Mouse (Mus musculus): ENCODE measurements around the gene Gm40193. TPM values are rescaled to one million over a fixed set of nuclear protein-coding genes. Genes with fewer than 3 reads are reported as not detected.
"Not testable (repeated sequence)": the region's sequence is repeated elsewhere in the genome, so short reads cannot be mapped to it uniquely, and the experiment has no call there.

Gene Gm40193
- total RNA-seq (2021) = not detected
- long read RNA-seq, experiment 1 = 0 reads
- long read RNA-seq, experiment 2, partial matches to known transcripts = 0 of 3 reads
- long read RNA-seq, experiment 2, other reads (novel, unspliced or antisense) = 3 of 3 reads

DNA sequence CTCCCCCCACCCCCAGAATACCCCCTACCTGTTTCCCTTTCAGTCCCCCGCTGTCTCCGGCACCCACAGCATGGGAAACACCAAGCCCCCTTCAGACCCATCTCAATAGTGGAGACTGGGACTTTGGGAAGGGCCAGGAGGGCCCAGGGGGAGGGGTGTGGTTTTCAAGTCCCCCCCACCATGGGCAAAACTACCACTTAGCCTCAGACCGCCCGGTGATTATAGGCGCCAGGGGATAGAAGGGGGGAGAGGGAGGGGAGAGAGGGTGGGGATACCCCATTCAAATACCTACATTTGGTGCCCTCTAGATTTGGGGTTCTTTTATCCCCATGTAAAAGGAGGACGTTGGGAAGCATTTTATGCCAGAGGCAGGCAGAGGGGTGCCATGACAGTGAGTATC, at the start of gene Gm40193:
Gene Gm40193 (minus strand): TSS at position 101 of the 400 bp plus-strand sequence.
- no peak for DNase-seq (ENCODE audit: low spot score in 2 of 2)

DNA sequence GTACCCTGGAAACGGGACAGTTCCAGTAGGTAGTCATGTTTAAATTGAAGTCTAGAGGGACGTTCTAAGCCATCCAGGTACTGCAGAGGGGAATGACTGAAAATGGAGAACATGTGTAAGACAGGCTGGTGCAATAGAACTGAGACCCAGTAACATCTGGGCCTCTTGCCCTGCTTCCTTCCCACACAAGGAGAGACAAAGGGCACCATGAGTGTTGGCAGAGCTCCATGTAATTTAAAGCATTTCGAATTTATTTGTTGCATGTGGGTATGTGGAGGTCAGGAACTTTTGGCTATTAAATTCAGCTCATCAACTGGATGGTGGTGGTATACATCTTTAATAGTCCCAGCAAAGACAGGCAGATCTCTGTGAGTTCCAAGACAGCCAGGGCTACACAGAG, 49.5 kb upstream of the Gm40193 start:
- no peak for DNase-seq (ENCODE audit: low spot score in 2 of 2)

DNA sequence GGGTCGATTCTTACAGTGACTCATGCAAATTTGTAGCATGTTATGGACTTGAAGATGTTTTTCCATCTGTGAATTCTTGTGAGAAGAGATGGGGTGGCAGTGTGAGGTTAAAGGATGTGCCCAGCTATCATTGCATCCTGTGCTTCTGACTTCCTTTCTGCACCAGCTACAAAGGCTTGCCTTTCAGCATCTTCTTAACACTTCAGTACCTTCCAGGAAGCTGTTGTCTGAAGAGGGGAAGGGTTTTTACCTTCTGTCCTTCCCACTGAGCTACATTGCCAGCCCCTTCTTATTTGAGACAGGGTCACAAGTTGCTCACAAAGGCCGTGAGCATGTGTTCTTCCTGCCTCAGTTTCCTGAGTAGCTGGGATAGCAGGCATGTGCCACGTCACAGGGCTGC, 48.2 kb upstream of the Gm40193 start:
- DNase-seq (ENCODE audit: low spot score in 2 of 2) = no peak

DNA sequence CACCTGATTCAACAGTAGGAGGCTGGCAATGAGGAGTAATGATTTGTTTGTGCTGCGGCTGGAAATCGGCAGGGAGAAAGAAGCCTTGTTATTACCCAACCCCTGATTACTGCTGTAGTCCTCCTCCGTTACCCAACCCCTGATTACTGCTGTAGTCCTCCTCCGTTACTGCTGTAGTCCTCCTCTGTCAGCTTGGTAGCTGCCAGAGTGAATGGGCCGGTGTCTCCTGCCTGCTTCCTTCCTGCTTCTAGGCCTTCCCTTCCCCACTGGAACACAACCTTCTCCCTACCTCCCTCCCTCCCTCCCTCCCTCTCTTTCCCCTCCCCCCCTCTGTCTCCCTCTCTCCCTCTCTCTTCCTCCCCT, 47.6 kb upstream of the Gm40193 start:
- no peak for DNase-seq (ENCODE audit: low spot score in 2 of 2)

DNA sequence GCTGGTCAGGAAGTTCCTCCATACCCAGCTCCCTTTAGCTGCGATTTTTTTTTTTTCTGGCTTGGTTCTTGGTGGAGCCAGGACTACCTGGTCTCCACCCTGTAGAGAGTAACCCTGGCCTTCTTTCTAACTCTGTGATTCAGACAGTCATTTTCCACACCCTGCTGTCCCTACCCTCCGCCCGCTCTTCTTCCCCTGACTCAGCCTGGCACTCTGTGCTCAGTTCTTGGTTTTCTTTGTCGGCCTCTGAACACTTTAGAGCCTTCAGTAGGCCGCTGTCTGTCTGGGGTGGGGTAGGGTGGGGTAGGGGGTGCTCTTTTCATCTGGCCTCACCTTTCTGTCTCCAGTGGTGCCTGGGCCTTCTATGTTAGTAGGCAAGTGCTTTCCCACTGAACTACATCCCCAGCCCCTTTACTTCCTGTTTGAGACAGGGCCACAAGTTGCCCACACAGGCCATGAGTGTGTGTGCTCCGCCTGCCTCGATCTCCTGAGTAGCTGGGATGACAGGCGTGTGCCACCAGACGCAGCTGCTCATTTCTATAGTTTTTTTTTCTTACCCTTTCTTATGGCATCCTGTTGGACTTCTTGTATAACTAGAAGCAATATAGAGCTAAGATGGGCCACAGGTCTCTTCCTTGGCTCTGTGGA, 47.1 kb upstream of the Gm40193 start:
- DNase-seq (ENCODE audit: low spot score in 2 of 2) = no peak

DNA sequence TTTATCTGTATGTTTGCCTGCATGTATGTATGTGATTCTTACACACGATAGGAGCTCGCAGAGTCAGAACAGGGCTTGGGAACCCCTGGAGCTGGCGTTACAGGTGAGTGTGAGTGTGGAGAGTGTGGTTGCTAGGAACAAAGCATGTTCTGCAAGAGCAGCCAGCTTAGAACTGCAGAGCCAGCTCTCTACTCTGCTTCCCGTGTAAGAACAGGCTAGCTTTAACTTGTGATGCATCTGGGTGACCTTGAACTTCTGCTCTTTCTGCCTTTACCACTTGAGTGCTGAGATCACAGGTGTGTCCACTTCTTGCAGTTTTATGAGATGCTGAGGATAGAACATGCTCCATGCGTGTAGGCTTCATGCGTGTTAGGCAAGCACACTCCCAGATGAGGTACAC, 46.2 kb upstream of the Gm40193 start:
- no peak for DNase-seq (ENCODE audit: low spot score in 2 of 2)

DNA sequence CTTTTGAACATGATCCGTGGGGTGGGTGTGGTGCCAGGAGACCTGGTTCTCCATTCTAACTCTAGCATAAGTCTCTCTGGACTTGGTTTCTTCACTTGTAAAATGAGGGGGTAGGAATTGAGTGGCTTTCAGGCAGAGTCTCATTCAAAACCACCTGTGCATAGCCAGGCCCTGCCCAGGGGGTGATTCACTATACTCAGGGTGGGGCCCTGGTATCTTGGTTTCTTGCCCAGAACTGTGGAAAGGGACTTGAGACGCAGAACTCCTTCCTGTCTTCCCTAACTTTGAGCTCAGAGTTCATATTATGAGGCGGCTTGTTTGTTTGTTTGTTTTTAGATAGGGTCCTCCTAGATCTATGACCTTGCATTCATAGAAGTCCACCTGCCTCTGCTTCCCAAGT, 44.5 kb upstream of the Gm40193 start:
- DNase-seq (ENCODE audit: low spot score in 2 of 2) = no peak

DNA sequence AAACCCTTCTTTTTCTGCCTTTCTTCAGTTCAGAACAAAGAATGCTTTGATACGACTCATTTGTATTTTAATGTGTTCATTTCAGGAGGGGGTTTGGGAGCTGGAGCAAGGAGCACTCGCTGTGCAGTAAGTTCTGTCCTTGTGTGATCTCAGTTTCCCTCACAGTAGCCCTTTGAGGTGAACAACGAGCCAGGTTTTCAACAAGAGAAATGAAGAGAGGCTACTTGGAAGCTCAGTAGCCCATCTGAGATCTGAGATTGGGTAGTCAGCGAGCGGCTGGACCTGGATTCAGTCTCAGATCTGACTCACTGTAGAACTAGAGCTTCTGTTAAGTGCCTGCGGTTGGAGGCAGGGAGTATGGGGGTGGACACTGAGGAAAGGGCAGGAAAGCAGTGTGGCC, 41.1 kb upstream of the Gm40193 start:
- peak in 1 of 2 experiments; percentile 45 for DNase-seq (ENCODE audit: low spot score in 2 of 2)

DNA sequence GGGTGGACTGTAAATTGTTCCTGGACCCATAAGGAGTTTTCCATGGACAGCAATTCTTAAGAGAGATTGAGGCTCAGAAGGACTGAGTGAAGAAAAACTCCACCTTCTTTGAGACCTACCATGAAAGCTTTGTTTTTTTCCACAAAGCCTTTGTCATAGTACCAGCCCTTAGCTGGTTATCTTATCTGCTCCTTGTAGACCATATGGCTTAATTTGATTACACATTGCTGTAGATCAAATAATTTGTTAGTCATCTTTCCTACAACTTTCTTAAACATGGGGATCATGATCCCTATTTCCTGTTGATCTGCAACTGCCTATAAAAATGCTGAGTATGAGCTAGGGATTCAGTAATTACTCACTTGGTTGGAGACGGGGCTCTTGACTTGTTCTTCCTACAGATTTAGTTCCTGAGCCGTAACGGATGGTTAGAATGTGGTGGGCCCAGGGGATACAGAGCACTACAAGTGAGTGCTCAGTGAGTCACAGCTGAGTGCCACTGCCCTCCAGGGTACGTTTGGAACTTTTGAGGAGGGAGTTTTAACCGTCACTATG, 39.7 kb upstream of the Gm40193 start:
- no peak for DNase-seq (ENCODE audit: low spot score in 2 of 2)

DNA sequence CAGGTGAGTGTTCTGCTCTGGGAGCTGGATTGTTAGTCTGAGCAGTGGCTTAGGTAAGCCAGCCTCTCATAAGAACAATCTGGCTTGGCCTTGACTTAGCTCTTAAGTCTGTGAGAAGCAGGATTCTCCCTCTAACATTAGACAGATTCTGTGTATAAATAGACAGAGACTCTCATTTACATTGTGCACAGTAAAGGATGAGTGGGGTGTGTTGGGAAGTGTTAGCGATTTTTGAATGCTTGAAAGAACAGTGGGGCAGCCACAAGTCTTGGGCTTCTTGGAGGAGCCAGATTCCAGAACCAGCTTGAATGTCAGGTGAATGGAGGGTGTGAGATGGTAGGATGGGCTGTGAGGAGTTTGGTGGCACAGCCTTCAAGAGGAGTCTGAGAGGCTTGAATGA, 38.9 kb upstream of the Gm40193 start:
- DNase-seq (ENCODE audit: low spot score in 2 of 2) = no peak

DNA sequence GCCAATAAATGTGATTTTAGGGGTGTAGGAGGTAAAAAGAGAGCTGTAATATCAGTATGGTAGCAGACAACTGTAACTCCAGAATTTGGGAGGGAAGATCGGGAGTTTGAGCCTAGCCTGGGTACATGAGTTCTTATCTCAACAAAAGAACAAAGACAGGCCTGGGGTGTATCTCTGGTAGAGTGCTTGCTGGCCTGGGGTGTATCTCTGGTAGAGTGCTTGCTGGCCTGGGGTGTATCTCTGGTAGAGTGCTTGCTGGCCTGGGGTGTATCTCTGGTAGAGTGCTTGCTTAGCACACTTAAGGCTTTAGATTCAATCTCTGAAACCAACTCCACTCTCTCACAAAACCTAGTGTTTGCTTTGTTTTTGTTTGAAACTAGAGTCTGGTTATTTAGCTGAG, 37.9 kb upstream of the Gm40193 start:
- DNase-seq (ENCODE audit: low spot score in 2 of 2) = not testable (repeated sequence)

DNA sequence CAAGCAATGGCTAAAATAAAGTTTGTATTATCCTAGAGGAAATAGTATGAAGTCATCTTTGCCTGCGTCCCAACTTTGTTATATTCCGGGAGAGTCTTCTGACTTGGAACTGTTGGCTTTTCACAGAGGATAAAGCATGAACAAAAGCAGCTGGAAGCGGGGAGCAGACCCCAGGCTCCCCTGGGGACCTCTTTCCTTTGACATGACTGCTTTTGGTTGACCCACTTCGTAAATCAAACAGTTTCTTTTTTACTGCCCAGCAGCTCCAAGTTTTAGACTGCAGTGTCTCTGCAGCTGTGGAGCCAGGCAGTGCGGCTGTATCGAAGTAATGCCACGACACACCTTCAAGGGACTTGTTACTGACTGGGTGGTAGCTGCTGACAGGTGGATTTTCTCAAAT, 33.8 kb upstream of the Gm40193 start:
- DNase-seq (ENCODE audit: low spot score in 2 of 2) = no peak

DNA sequence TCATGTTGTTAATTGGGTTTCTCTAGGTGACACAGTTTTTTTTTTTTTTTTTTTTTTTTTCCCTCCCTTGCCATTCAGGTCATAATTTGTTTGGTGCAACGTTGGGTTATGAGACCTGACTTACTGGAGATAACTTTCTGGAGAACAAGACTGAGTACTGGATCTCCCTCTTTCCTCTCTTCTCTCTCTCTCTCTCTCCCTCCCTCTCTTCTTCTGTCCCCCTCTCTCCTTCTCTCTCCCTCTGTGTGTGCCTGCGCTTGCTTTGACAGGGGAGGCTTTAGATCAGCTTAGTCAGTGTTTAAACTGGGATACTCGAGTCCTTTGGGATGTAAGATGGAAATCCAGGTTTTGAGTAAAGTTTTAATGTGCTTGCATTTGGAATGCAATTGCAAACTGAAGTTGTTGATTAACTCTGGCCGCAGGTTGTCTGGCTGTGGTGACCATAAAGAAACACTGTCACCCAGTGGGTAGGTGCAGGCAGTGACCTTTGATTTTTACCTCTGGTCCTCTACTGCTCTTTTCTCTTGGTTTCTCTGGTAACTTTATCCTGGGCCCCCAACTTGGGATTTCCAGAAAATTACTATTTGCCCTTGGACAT, 31.6 kb upstream of the Gm40193 start:
- no peak for DNase-seq (ENCODE audit: low spot score in 2 of 2)

DNA sequence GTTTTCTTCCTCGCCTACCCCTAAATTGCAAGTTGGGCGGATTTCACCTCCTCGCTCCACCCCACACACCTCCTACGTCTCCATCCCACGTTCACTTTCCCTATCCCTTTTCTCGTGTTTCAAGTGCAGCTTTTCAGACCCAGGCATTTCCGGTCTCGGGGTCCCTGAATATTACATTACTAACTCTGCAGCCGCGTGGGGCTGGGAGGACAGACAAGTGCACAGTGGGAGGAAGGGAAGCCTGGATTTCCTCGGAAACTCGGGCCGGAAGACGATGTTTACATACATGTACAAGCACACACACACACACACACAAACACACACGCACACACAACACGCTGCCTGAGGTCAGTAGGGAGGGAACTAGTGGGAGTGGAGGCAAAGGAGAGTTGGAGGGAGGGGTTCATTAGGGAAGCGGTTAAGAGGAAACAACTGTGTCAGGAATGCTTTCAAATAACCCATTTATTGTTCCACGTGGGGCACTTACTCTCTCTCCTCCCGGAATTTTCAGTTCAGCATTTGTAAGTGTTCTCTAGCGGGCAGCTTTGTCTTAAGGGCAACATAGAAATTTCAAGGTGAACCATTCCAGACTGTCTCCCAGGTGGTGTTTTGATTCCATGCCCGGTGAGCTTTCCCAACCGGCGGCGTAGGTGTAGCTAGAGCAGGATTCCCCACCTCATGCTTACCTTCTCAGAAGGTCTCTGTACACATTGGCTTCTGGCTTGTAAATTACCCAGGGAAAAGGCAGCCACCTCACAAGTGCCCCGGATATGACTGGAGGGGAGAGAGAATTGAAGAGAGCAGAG, 30.9 kb upstream of the Gm40193 start:
- DNase-seq (ENCODE audit: low spot score in 2 of 2) = no peak

DNA sequence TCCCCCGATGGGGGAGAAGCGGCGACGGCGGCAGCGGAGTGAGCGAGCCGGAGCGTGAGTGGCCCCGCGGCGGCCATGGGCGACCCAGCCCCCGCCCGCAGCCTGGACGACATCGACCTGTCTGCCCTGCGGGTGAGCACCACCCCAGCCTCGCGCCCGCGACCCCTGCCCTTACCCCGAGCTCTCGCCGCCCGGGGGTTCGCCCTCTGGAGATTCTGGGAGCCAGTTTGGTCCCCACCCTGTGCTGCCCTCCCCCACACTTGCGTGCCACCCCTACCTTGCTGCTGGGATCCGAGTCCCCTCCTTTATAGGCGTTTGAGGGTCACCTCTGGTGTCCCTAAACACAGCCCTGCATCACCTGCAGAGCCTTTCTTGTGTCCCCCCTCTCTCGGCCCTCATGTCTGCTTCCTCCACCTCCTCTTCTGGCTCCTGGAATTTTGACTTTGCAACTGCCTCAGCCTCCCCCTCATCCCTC, 30.3 kb upstream of the Gm40193 start:
- no peak for DNase-seq (ENCODE audit: low spot score in 2 of 2)

DNA sequence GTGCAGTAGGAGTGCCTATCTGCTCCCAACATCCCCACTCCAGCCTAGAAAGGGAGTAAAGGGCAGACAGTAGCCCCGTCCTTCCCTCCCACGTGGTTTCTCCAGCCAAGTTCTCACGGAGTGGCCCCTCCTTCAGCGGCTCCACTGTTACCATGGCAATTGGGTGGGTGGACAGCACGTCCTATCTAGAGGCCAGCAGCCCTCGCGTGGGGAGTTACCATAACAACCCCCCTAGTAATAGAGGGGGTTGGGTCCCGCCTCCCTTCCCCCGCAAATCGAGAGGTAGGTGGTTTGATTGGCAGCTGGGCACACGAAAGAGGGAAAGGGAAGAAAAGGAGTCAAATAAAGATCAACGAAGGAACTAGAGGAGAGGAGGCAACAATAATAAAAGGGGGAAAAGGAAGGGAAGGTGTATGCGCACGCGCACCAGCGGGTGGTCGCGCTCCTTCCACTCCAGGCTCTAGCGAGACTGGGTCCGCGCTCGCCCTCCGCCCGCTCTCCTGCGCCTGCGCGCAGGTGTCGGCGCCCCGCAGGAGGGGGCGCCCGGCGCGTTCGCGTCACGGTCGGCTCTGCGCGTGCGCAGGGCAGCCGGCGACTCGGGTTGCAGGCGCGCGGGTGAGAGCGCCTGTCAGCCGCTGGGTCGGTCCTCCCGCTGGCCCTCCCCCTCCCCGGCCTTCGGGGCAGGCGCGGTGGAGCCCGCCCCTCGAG, 29.7 kb upstream of the Gm40193 start, which contains the start of gene Mink1:
Gene Mink1 (plus strand): TSS at position 595 of the 708 bp plus-strand sequence.
- peak; percentile 87 to 92 for DNase-seq (ENCODE audit: low spot score in 2 of 2)

DNA sequence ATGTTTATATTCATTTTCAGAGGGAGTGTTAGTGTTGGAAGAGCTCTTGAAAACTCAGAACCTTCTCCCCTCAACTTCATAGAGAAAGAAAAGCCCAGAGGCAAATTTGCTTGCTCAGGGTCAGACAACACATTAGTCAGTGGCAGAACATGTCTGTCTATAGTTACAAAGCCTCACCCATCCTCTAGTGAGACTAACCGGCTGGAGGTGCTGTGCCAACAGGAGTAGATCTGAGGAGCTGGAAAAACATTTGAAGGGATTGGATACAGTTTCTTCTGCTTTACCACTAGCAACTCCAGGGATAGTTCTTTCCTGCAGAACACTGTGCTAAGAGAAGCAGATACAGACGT, 29.2 kb upstream of the Gm40193 start:
- no peak for DNase-seq (ENCODE audit: low spot score in 2 of 2)

DNA sequence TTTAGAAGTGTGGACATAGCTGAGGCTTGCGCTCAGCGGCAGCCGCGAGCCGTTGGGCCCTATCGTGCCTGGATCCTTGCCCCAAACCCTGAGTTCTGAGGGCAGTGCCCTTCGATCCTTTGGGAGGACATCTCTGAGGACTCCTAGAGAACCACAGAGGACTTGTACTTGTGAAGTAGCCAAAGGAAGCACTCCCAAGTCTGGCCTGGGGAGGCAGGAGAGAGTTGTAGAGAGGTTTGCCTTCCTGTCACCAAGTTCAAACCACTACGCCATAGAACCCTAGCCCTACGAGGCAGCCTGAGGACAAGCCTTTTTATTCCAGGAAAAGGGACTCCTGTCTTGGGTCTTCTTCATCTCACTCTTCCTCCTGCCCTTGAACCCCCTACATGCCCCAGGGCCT, 24.8 kb upstream of the Gm40193 start:
- DNase-seq (ENCODE audit: low spot score in 2 of 2) = no peak

DNA sequence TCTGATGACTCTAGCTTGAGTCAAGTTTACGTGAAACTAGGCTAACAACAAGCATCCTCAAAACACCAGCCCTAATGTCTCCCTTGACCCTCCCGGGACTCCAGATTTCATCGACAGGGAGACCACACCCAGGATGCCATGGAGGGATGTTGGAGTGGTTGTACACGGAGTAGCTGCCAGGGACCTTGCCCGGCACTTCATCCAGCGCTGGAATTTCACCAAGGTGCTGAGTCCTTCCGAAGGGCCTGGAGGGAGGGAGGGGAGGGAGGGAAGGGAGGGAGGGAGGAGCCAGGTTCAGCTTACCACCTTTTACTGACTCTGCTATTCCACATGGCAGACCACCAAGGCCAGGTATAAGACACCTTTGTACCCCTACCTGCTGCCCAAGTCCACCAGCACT, 21.2 kb upstream of the Gm40193 start:
- no peak for DNase-seq (ENCODE audit: low spot score in 2 of 2)

DNA sequence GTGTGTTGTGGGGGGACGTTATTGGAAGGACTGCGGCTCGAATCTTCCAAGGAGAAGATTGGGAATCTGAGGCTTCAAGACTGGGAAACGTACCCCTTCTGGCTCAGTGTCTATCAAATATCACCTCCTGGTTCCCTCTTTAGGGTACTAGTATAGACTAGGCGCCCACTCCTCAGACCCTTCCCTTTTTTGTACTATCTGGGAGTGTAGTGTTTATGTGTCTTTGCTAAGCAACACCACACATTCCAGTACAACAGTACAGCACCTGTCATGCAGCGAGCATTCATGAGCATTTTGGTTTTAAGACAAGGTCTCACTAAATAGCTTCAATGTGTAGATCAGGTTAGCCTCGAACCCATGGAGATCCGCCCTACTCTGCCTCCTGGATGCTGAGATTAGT, 18.8 kb upstream of the Gm40193 start:
- DNase-seq (ENCODE audit: low spot score in 2 of 2) = no peak

DNA sequence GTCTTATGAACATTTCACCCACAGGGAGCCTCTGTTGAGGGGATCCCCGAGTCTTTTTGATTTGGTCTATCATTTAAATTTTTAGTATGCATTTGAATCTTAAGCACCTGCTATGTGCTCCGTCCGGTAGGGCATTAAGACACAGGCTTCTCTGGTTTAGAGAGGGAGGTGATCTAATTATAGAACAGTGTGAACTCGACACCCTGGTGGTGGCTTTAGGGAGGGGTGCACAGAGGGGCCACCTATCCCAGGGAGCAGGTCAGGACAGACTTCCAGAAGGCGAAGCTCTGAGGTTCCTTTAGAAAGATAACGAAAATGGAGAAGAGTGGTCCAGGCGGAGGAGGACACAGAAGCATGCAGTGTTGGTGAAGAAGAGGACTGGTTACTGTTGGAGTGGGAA, 11.8 kb upstream of the Gm40193 start:
- no peak for DNase-seq (ENCODE audit: low spot score in 2 of 2)
